Mouse (Mus musculus) lung, postnatal 0 days (tissue): ENCODE measurements at regions not wholly inside any gene's neighbourhood (a gene's known extent, or its start where the extent isn't known, plus 50 kb on each side); places are given as distances from the start of the nearest gene placed in this dataset.

Experiments used
- ATAC-seq: fragments of 200-750 bp; cut with Nextera tagmentation; 2 replicates; pipeline ENCODE4 v1.8.0; 2017; ENCODE audit warnings: moderate library complexity
- DNase-seq: peaks from one replicate; pipeline ENCODE4 v3.0.0-alpha.2; 2016; ENCODE audit warnings: low spot score
- H3K27ac ChIP-seq: fragments of 300-500 bp; sonication (generic); 2 replicates; pipeline ENCODE4 v1.5.1; 2014; ENCODE audit warnings: antibody characterized with exemption, mild to moderate bottlenecking, low read length, mixed read lengths
- H3K27me3 ChIP-seq: fragments of 300-500 bp; sonication (generic); replicated peaks from 2 replicates; pipeline ENCODE4 v1.6.1; 2014; ENCODE audit warnings: low read length, mixed read lengths; ENCODE audit not compliant: insufficient read depth
- H3K36me3 ChIP-seq: fragments of 300-500 bp; sonication (generic); 2 replicates; pipeline ENCODE4 v1.6.1; 2014; ENCODE audit warnings: low read length, mixed read lengths; ENCODE audit not compliant: insufficient read depth
- H3K4me1 ChIP-seq: fragments of 300-500 bp; sonication (generic); 2 replicates; pipeline ENCODE4 v1.6.1; 2014; ENCODE audit warnings: antibody characterized with exemption, low read depth, low read length, mixed read lengths; ENCODE audit not compliant: insufficient read depth
- H3K4me2 ChIP-seq: fragments of 300-500 bp; sonication (generic); replicated peaks from 2 replicates; pipeline ENCODE4 v1.6.1; 2014; ENCODE audit warnings: low read depth, mild to moderate bottlenecking, low read length, moderate library complexity, mixed read lengths
- H3K4me3 ChIP-seq: fragments of 300-500 bp; sonication (generic); 2 replicates; pipeline ENCODE4 v1.5.1; 2014; ENCODE audit warnings: low read depth, low read length
- H3K9ac ChIP-seq: fragments of 300-500 bp; sonication (generic); replicated peaks from 2 replicates; pipeline ENCODE4 v1.6.1; 2014; ENCODE audit warnings: low read depth, mild to moderate bottlenecking
- H3K9me3 ChIP-seq: fragments of 300-500 bp; sonication (generic); 2 replicates; pipeline ENCODE4 v1.6.1; 2016; ENCODE audit warnings: low read length, mixed read lengths
- CTCF ChIP-seq: IDR thresholded peaks from 2 replicates; pipeline ENCODE4 v1.5.1; 2016; ENCODE audit warnings: antibody characterized with exemption, mild to moderate bottlenecking
- EP300 ChIP-seq: IDR thresholded peaks from 2 replicates; pipeline ENCODE4 v1.6.1; 2016; ENCODE audit warnings: antibody characterized with exemption, mild to moderate bottlenecking, control low read depth
- WGBS: fragments of 180-500 bp; shearing (Covaris S2); extraction: QIAGEN DNeasy Blood & Tissue Kit; methylation state at CpG from one replicate; pipeline ENCODE4 v1.1.7; 2014; 5-methylcytosine and 5-hydroxymethylcytosine counted together

DNA sequence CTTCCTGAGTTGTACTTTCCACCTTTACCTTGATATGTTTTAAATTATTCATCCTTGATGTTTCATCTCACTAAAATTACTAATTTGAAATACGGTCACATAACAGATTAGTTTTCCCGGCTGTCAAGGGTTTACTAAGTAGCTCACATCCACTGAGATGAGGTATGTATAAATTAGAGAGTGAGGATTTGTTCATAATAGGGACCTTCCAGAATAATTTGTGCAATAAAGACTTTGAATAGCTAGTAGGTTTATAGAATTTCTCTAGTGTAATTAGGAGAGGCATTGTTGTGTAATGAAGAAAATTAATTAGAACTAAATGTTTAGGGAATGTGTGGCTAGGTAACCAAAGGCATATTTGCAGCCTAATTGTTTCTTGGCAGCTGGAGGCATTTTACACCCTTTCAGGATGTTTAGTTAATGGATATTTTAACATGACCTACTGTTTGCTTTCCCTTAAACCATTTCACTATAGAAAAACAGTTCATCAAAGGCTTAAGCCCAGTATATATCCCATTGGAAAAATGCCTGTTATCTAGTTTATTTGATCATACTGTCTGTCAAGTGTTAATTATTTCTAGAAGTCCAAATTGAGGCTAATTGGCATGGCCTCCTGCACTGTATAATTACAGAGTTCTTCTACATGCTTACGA is 70.8 kb downstream of the Mat2b start:
- H3K36me3 ChIP-seq: no peaks in the 10 kb centered on the region
- H3K9ac ChIP-seq: no peak overlapping the region
- DNase-seq (no peak), ATAC-seq (no peak)
- no peaks in the 10 kb centered on the region for H3K27me3 ChIP-seq
- no peak overlapping the region for H3K4me3 ChIP-seq
- H3K4me2 ChIP-seq: no peak overlapping the region
- no peaks in the 10 kb centered on the region for H3K9me3 ChIP-seq
- no peak overlapping the region for H3K27ac ChIP-seq
- TF ChIP-seq EP300: no peak
- TF ChIP-seq CTCF: no peak
- WGBS: 83% methylated on average over 3 of the region's 3 CpGs
- no peaks in the 10 kb centered on the region for H3K4me1 ChIP-seq

DNA sequence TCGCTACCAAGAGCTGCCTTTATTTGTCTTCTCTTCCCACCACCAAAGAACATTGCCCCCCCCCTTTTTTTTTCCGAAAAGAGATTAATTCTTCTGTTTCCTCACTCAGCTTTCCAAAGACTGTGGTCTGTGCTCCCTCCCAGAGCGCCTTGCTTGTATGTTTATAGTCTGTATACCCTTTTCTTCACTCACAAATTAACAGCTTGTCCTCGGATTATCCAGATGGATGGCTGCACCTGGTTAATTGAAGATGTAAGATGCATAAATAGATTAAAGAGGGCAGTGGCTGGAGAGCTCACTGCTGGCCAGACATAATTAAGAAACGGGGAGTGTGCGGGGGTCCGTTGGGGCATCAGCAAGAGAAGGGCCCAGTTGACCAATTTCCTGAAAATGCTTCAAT is 75.0 kb downstream of the Mat2b start:
- 65% methylated on average over 7 of the region's 7 CpGs for WGBS
- Histone ChIP-seq H3K4me1 (no peaks in the 10 kb centered on the region), H3K9me3 (no peaks in the 10 kb centered on the region), H3K27ac (no peak overlapping the region), H3K4me2 (no peak overlapping the region), H3K4me3 (no peak overlapping the region), H3K27me3 (no peaks in the 10 kb centered on the region), H3K9ac (no peak overlapping the region), H3K36me3 (no peaks in the 10 kb centered on the region)
- TF ChIP-seq EP300: no peak
- no peak for TF ChIP-seq CTCF
- ATAC-seq (no peak), DNase-seq (no peak)

DNA sequence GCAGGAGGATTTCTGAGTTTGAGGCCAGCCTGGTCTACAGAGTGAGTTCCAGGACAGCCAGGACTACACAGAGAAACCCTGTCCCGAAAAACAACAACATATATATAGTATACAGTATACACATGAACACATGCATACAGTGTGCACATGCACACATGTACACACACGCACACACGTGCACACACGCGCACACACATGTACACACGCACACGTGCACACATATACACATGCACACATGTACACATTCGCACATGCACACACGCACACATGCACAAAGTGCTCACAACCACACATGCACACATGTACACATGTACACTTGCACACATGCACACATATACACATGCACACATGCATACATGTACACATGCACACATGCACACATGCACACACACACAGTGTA is 92.0 kb downstream of the Mat2b start:
- Histone ChIP-seq H3K4me2 (no peak overlapping the region), H3K27ac (no peak overlapping the region), H3K9ac (no peak overlapping the region), H3K9me3 (no peaks in the 10 kb centered on the region), H3K27me3 (no peaks in the 10 kb centered on the region), H3K36me3 (no peaks in the 10 kb centered on the region), H3K4me3 (no peak overlapping the region), H3K4me1 (no peaks in the 10 kb centered on the region)
- no peak for DNase-seq
- ATAC-seq: no peak
- 94% methylated on average over 9 of the region's 9 CpGs for WGBS
- TF ChIP-seq EP300 (no peak), CTCF (no peak)

DNA sequence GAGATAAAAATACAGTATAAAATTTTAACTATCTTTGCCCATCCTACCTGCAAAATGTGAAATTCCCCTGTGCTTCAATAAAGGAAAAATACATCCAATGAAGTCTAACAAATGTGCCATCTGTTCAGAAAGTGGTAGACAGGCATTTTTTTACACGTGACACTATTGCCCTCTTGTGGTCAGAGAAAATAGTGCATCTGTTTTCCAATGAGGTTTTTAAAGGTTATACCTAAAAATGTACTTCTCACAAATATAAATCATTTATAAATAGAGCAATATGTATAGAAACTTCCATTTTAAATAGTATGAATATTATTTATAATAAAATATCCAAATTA is 93.5 kb downstream of the Mat2b start:
- peak; percentile 39 for DNase-seq
- no peak overlapping the region for H3K4me2 ChIP-seq
- H3K4me1 ChIP-seq: no peaks in the 10 kb centered on the region
- H3K27ac ChIP-seq: no peak overlapping the region
- no peak for ATAC-seq
- H3K4me3 ChIP-seq: no peak overlapping the region
- H3K9me3 ChIP-seq: no peaks in the 10 kb centered on the region
- WGBS: 0% methylated on average over 1 of the region's 1 CpGs
- H3K27me3 ChIP-seq: no peaks in the 10 kb centered on the region
- no peak overlapping the region for H3K9ac ChIP-seq
- TF ChIP-seq EP300 (no peak), CTCF (peak; percentile 75)
- no peaks in the 10 kb centered on the region for H3K36me3 ChIP-seq

DNA sequence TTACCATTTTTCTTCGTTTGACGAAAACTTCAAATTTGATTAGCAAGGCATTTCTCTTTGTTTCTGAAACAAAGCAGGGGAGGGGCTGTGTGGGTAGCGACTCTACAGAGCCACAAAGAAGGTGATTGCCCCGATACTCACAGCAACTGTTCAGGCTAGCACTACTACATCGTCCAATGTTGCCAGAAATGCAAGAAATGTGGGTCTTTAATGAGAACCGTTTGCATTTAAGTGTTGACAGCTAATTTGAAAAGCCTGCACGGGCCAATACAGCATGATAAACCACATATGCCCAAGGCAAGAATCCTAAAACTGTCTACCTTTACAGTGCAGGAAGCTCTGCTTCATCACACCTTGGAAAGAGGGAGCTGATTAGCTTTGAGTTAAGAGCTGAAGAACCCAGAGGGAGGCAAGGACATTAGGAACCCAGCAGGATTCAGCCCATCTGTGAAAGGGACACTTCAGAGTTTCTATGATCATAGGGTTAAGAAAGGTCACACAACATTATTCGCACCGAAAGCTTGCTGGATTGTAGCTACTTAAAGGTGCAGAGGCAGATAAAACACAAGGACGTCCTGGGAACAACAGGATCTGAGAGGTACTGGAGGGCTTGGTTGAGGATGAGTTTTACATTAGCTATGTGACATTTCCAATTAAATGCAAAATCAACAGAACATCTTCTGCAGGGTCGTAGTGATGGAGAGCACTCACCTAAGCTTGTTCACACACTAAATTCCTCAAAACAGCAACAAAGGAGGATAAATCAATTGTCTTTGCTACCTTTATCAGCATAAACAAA is 94.0 kb downstream of the Mat2b start:
- Histone ChIP-seq H3K27me3 (no peaks in the 10 kb centered on the region), H3K9me3 (no peaks in the 10 kb centered on the region), H3K27ac (no peak overlapping the region), H3K36me3 (no peaks in the 10 kb centered on the region), H3K4me3 (no peak overlapping the region), H3K4me1 (no peaks in the 10 kb centered on the region), H3K9ac (no peak overlapping the region), H3K4me2 (no peak overlapping the region; the same call in 1 of the 2 replicates)
- no peak for TF ChIP-seq EP300
- no peak for TF ChIP-seq CTCF
- ATAC-seq (no peak), DNase-seq (no peak)
- 13% methylated on average over 11 of the region's 11 CpGs for WGBS

DNA sequence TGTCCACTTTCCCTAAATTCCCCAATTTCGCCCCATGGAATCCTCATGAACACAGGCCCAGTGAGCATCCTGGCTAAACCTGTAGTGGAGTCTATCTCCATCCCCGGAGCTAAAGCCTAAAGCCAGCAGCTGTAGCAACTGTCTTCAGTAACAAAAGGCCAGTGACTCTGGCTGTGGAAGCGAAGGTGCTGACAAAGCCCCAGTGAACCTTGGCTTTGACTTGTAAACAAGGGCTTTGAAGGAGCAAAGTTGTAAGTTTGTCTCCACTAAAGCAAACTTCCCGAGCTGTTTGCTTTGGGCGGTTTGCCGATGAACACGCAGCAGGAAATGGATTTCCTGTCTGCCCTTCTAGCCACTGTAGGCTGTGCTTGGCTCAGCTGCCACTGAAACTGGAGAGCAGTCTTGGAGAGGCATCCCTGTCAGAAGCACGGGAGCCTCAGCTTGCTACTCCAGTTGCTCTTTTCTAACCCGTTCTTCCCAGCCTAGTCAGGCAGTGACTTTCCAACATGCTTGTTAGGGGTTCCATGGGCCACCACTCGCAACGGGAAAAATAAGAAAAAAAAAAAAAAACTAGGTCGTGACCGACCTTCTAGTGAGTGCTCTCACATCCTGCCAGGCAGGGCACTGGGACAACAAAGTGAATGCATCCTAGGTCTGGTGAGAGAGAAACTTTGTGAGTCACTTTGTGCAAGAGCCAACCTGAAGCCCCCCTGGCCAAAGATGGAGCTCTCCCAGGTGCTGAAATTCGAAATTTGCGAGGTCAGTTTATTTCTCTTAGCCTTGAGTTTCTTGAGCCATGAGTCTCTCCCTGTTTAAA is 94.8 kb downstream of the Mat2b start:
- Histone ChIP-seq H3K27ac (no peak overlapping the region), H3K4me3 (no peak overlapping the region), H3K4me1 (no peaks in the 10 kb centered on the region), H3K36me3 (no peaks in the 10 kb centered on the region), H3K4me2 (peak overlapping the region; percentile 25), H3K27me3 (no peaks in the 10 kb centered on the region), H3K9ac (no peak overlapping the region), H3K9me3 (no peaks in the 10 kb centered on the region)
- DNase-seq: peak; percentile 11
- 4% methylated on average over 15 of the region's 15 CpGs for WGBS
- ATAC-seq: 0 out of 2 replicates have a peak, but pooled peaks have one; percentile 32
- TF ChIP-seq CTCF (no peak), EP300 (no peak)
